In genomic region chr7:109493319-109494316, GRCm38 (mm10) we compare ENCODE assay signal across 8 mouse cellular contexts. TPM values are rescaled to one million over a fixed set of nuclear protein-coding genes. Genes with fewer than 3 reads are reported as not detected.
DNase-seq lines count a peak whose midpoint lies in the region; ATAC-seq and TF ChIP-seq lines count a peak whose summit lies in the region.

No protein-coding gene starts in this region.

- no peaks in the 10 kb centered on the region for H3K4me1 ChIP-seq in lung, embryonic 15.5 days
- no peaks in the 10 kb centered on the region for H3K4me1 ChIP-seq in heart, postnatal 0 days (ENCODE audit: control insufficient read depth, insufficient read depth)
- H3K4me1 ChIP-seq in limb, embryonic 11.5 days (ENCODE audit: control insufficient read depth, insufficient read depth, low read length), result peaks cover 4% of the 10 kb centered on the region; the same call in 1 of the 2 replicates

- DNase-seq in lung, adult 18-20 months, result no peak
- DNase-seq in embryo, embryonic 11 days, result peak; percentile 15
- DNase-seq in heart, postnatal 0 days (ENCODE audit: low spot score), result no peak
- peak; percentile 29 for DNase-seq in limb, embryonic 11.5 days (ENCODE audit: low spot score)
- DNase-seq in right cerebral cortex, postnatal 10 days (ENCODE audit: low spot score in 2 of 2), result peak; percentile 46 to 60
- DNase-seq in liver, result no peak
- DNase-seq in urinary bladder, postnatal 36 days (ENCODE audit: low spot score in 2 of 2), result no peak

- H3K4me3 ChIP-seq in lung, embryonic 15.5 days, result no peak overlapping the region
- no peak overlapping the region for H3K4me3 ChIP-seq in heart, postnatal 0 days (ENCODE audit: low read depth, low read length)
- H3K4me3 ChIP-seq in limb, embryonic 11.5 days (ENCODE audit: low read depth, low read length), result no peak overlapping the region

- H3K36me3 ChIP-seq in lung, embryonic 15.5 days, result no peaks in the 10 kb centered on the region
- H3K36me3 ChIP-seq in heart, postnatal 0 days (replicated peaks; ENCODE audit: control insufficient read depth, insufficient read depth, low read length), result no peaks in the 10 kb centered on the region
- no peaks in the 10 kb centered on the region for H3K36me3 ChIP-seq in limb, embryonic 11.5 days (ENCODE audit: control insufficient read depth, insufficient read depth, low read length)

- WGBS in lung, embryonic 15.5 days, result 12% methylated on average over 21 of the region's 21 CpGs
- 19% methylated on average over 21 of the region's 21 CpGs for WGBS in heart, postnatal 0 days
- WGBS in limb, embryonic 11.5 days, result 14% methylated on average over 21 of the region's 21 CpGs

- no peak overlapping the region for H3K9ac ChIP-seq in lung, embryonic 15.5 days
- no peak overlapping the region for H3K9ac ChIP-seq in heart, postnatal 0 days (replicated peaks; ENCODE audit: low read depth, low read length)
- no peak overlapping the region for H3K9ac ChIP-seq in limb, embryonic 11.5 days (ENCODE audit: low read length)

- TF ChIP-seq CTCF in heart, postnatal 0 days (IDR thresholded peaks at IDR 0.05; ENCODE audit: low read depth), result no peak

- ATAC-seq in lung, embryonic 15.5 days (ENCODE audit: borderline replicate concordance, extremely low read depth, low FRiP score, low TSS enrichment), result no peak; the same call in 1 of the 2 replicates
- no peak for ATAC-seq in heart, postnatal 0 days (ENCODE audit: insufficient read depth, low read depth)
- ATAC-seq in limb, embryonic 11.5 days (ENCODE audit: insufficient number of reproducible peaks, low FRiP score, low TSS enrichment, low read depth), result no peak

- no peak for TF ChIP-seq EP300 in heart, postnatal 0 days (IDR thresholded peaks at IDR 0.05; ENCODE audit: low read depth)

- H3K27ac ChIP-seq in lung, embryonic 15.5 days, result no peak overlapping the region
- no peak overlapping the region for H3K27ac ChIP-seq in heart, postnatal 0 days (ENCODE audit: low read depth)
- no peak overlapping the region for H3K27ac ChIP-seq in limb, embryonic 11.5 days (replicated peaks; ENCODE audit: low read depth, low read length)

- peak overlapping the region; percentile 30; the same call in 1 of the 2 replicates for H3K4me2 ChIP-seq in lung, embryonic 15.5 days
- H3K4me2 ChIP-seq in heart, postnatal 0 days (ENCODE audit: low read depth, low read length), result peak overlapping the region; percentile 14; the same call in 1 of the 2 replicates
- H3K4me2 ChIP-seq in limb, embryonic 11.5 days (ENCODE audit: low read depth, severe bottlenecking), result peak overlapping the region; percentile 17; the same call in 1 of the 2 replicates

- H3K9me3 ChIP-seq in lung, embryonic 15.5 days, result no peaks in the 10 kb centered on the region
- H3K9me3 ChIP-seq in heart, postnatal 0 days (replicated peaks; ENCODE audit: control insufficient read depth, low read length), result no peaks in the 10 kb centered on the region
- no peaks in the 10 kb centered on the region for H3K9me3 ChIP-seq in limb, embryonic 11.5 days (ENCODE audit: control insufficient read depth, low read length)

- peaks cover 3% of the 10 kb centered on the region; the same call in 1 of the 2 replicates for H3K27me3 ChIP-seq in lung, embryonic 15.5 days
- 0 out of 2 replicates have a peak, but pooled peaks cover 4% of the 10 kb centered on the region for H3K27me3 ChIP-seq in heart, postnatal 0 days (ENCODE audit: control insufficient read depth, insufficient read depth, low read length)
- peaks cover 9% of the 10 kb centered on the region; the same call in 1 of the 2 replicates for H3K27me3 ChIP-seq in limb, embryonic 11.5 days (ENCODE audit: control insufficient read depth, insufficient read depth, low read length)

RNA-seq across cellular contexts. Expression of gene Trim66, which starts 14.3 kb away (rescaled TPM):
- polyA plus RNA-seq in lung, embryonic 15.5 days (2015; fragmentation: Nextera tagmentation; extraction: Ambion mirVana), result 0.02 and 0.03 TPM in 2 replicates
- 0.08 TPM in 1 of 2 replicates, not detected in the other for total RNA-seq in heart, postnatal 0 days (2014; rRNA removed; ENCODE audit: low replicate concordance)
- not detected in 2 replicates for polyA plus RNA-seq in heart, postnatal 0 days (2015; fragmentation: Nextera tagmentation; extraction: Ambion mirVana)
- 0.03 TPM in 1 of 2 replicates, not detected in the other for polyA plus RNA-seq in limb, embryonic 11.5 days (2014; fragmentation: Nextera tagmentation; extraction: Ambion mirVana)

RNA-seq across cellular contexts. Expression of gene Rpl27a, which starts 25.3 kb away (rescaled TPM):
- 136 and 146 TPM in 2 replicates for polyA plus RNA-seq in lung, embryonic 15.5 days (2015; fragmentation: Nextera tagmentation; extraction: Ambion mirVana)
- 267 and 380 TPM in 2 replicates for total RNA-seq in heart, postnatal 0 days (2014; rRNA removed; ENCODE audit: low replicate concordance)
- 66.4 and 68.8 TPM in 2 replicates for polyA plus RNA-seq in heart, postnatal 0 days (2015; fragmentation: Nextera tagmentation; extraction: Ambion mirVana)
- polyA plus RNA-seq in limb, embryonic 11.5 days (2014; fragmentation: Nextera tagmentation; extraction: Ambion mirVana), result 137 and 156 TPM in 2 replicates

RNA-seq across cellular contexts. Expression of gene Stk33, which starts 54.7 kb away (rescaled TPM):
- 2.2 and 2.3 TPM in 2 replicates for polyA plus RNA-seq in lung, embryonic 15.5 days (2015; fragmentation: Nextera tagmentation; extraction: Ambion mirVana)
- not detected in 2 replicates for total RNA-seq in heart, postnatal 0 days (2014; rRNA removed; ENCODE audit: low replicate concordance)
- polyA plus RNA-seq in heart, postnatal 0 days (2015; fragmentation: Nextera tagmentation; extraction: Ambion mirVana), result 0.18 and 0.22 TPM in 2 replicates
- polyA plus RNA-seq in limb, embryonic 11.5 days (2014; fragmentation: Nextera tagmentation; extraction: Ambion mirVana), result 0.92 and 1.4 TPM in 2 replicates

Comparison
In these comparisons a context has a peak if more than half of its experiments do, and no peak if none do; other contexts are left out.
1. DNase-seq: peak in embryo, embryonic 11 days (single experiment), limb, embryonic 11.5 days (single experiment) and right cerebral cortex, postnatal 10 days (2 of 2); none in lung, adult 18-20 months (0 of 2), heart, postnatal 0 days (single experiment), liver (single experiment) and urinary bladder, postnatal 36 days (0 of 2).
2. Peak in every context shown above with its lines, with median percentiles within 50 percentile points of each other: H3K4me2 ChIP-seq.